12 mouse cellular contexts compared by ENCODE assay signal in genomic region chr2:160413055-160413454, GRCm38 (mm10). TPM values are rescaled to one million over a fixed set of nuclear protein-coding genes. Genes with fewer than 3 reads are reported as not detected.
DNase-seq lines count a peak whose midpoint lies in the region; ATAC-seq and TF ChIP-seq lines count a peak whose summit lies in the region.
"Had no signal": no experiment of that assay in that cellular context is flagged by ENCODE, and none has a peak within 500 bp of the region (broad histone marks: within the 10 kb centered on the region; RNA-seq: fewer than 3 reads in every experiment).

No protein-coding gene starts in this region.

- no peaks in the 10 kb centered on the region for H3K4me1 ChIP-seq in forebrain, embryonic 11.5 days (replicated peaks; ENCODE audit: control insufficient read depth, insufficient read depth, low read length)
- peaks cover 3% of the 10 kb centered on the region; the same call in 1 of the 2 replicates for H3K4me1 ChIP-seq in forebrain, embryonic 12.5 days
- no peaks in the 10 kb centered on the region for H3K4me1 ChIP-seq in lung, embryonic 14.5 days (ENCODE audit: insufficient read depth)
- H3K4me1 ChIP-seq in neural tube, embryonic 11.5 days (ENCODE audit: control insufficient read depth, insufficient read depth, low read length): no peaks in the 10 kb centered on the region
- H3K4me1 ChIP-seq: embryonic facial prominence, embryonic 12.5 days; limb, embryonic 13.5 days had no signal

- 56% methylated on average over 12 of the region's 12 CpGs for WGBS in forebrain, embryonic 11.5 days
- 58% methylated on average over 12 of the region's 12 CpGs for WGBS in forebrain, embryonic 12.5 days
- WGBS in lung, embryonic 14.5 days: 54% methylated on average over 12 of the region's 12 CpGs
- 50% methylated on average over 12 of the region's 12 CpGs for WGBS in neural tube, embryonic 11.5 days

- TF ChIP-seq CTCF in lung, embryonic 14.5 days (IDR thresholded peaks at IDR 0.05; ENCODE audit: low read depth): no peak

- H3K4me3 ChIP-seq in forebrain, embryonic 11.5 days (ENCODE audit: low read depth, low read length): no peak overlapping the region
- H3K4me3 ChIP-seq in forebrain, embryonic 12.5 days (replicated peaks): no peak overlapping the region
- no peak overlapping the region for H3K4me3 ChIP-seq in lung, embryonic 14.5 days (ENCODE audit: low read depth, low read length)
- H3K4me3 ChIP-seq in neural tube, embryonic 11.5 days (ENCODE audit: low read depth, low read length): no peak overlapping the region
- H3K4me3 ChIP-seq: embryonic facial prominence, embryonic 12.5 days; limb, embryonic 13.5 days had no signal

- H3K27me3 ChIP-seq in forebrain, embryonic 11.5 days (ENCODE audit: control insufficient read depth, insufficient read depth, low read length): no peaks in the 10 kb centered on the region
- H3K27me3 ChIP-seq in forebrain, embryonic 12.5 days: no peaks in the 10 kb centered on the region
- H3K27me3 ChIP-seq in lung, embryonic 14.5 days (ENCODE audit: insufficient read depth, low read length): no peaks in the 10 kb centered on the region
- no peaks in the 10 kb centered on the region for H3K27me3 ChIP-seq in neural tube, embryonic 11.5 days (ENCODE audit: control insufficient read depth, insufficient read depth, low read length)
- H3K27me3 ChIP-seq: embryonic facial prominence, embryonic 12.5 days had no signal

- peak; percentile 65; the same call in 1 of the 2 replicates for ATAC-seq in forebrain, embryonic 11.5 days (replicated peaks; ENCODE audit: low FRiP score)
- no peak for ATAC-seq in forebrain, embryonic 12.5 days (ENCODE audit: low FRiP score)
- ATAC-seq in lung, embryonic 14.5 days (ENCODE audit: insufficient read depth): no peak
- no peak for ATAC-seq in neural tube, embryonic 11.5 days (ENCODE audit: insufficient read depth, low FRiP score, low TSS enrichment)

- H3K36me3 ChIP-seq in forebrain, embryonic 11.5 days (ENCODE audit: control insufficient read depth, insufficient read depth, low read length): no peaks in the 10 kb centered on the region
- H3K36me3 ChIP-seq in forebrain, embryonic 12.5 days (replicated peaks): no peaks in the 10 kb centered on the region
- H3K36me3 ChIP-seq in lung, embryonic 14.5 days (ENCODE audit: insufficient read depth): no peaks in the 10 kb centered on the region
- H3K36me3 ChIP-seq in neural tube, embryonic 11.5 days (ENCODE audit: control insufficient read depth, insufficient read depth, low read length): no peaks in the 10 kb centered on the region
- H3K36me3 ChIP-seq: embryonic facial prominence, embryonic 12.5 days; limb, embryonic 13.5 days had no signal

- DNase-seq in forebrain, embryonic 11.5 days (ENCODE audit: low spot score): peak; percentile 65
- DNase-seq in lung, embryonic 14.5 days: peak; percentile 34
- no peak for DNase-seq in lung, postnatal 36 days
- DNase-seq in embryo, embryonic 11 days: peak; percentile 64
- peak; percentile 55 for DNase-seq in neural tube, embryonic 11.5 days (ENCODE audit: low spot score)
- DNase-seq in yolk sac, embryonic 10.5 days (ENCODE audit: low spot score): no peak
- no peak for DNase-seq in adipocyte (ENCODE audit: low spot score)
- DNase-seq: B cell, adult 2 months had no signal

- H3K9ac ChIP-seq in forebrain, embryonic 11.5 days (ENCODE audit: low read length): no peak overlapping the region
- no peak overlapping the region for H3K9ac ChIP-seq in forebrain, embryonic 12.5 days
- no peak overlapping the region for H3K9ac ChIP-seq in lung, embryonic 14.5 days
- H3K9ac ChIP-seq in neural tube, embryonic 11.5 days (ENCODE audit: low read length): no peak overlapping the region
- H3K9ac ChIP-seq: embryonic facial prominence, embryonic 12.5 days; limb, embryonic 13.5 days had no signal

- H3K27ac ChIP-seq in forebrain, embryonic 11.5 days (ENCODE audit: low read depth, low read length): no peak overlapping the region
- no peak overlapping the region for H3K27ac ChIP-seq in forebrain, embryonic 12.5 days
- no peak overlapping the region for H3K27ac ChIP-seq in lung, embryonic 14.5 days (ENCODE audit: low read depth)
- H3K27ac ChIP-seq in neural tube, embryonic 11.5 days (ENCODE audit: low read depth, low read length): no peak overlapping the region
- H3K27ac ChIP-seq: embryonic facial prominence, embryonic 12.5 days; limb, embryonic 13.5 days; macrophage had no signal

- peaks cover 3% of the 10 kb centered on the region; the same call in 1 of the 2 replicates for H3K9me3 ChIP-seq in forebrain, embryonic 11.5 days (ENCODE audit: control insufficient read depth, low read length)
- H3K9me3 ChIP-seq in forebrain, embryonic 12.5 days: no peaks in the 10 kb centered on the region
- H3K9me3 ChIP-seq in lung, embryonic 14.5 days (ENCODE audit: low read depth, low read length): peaks cover 4% of the 10 kb centered on the region; the same call in 1 of the 2 replicates
- no peaks in the 10 kb centered on the region for H3K9me3 ChIP-seq in neural tube, embryonic 11.5 days (ENCODE audit: control insufficient read depth, low read length)
- H3K9me3 ChIP-seq: embryonic facial prominence, embryonic 12.5 days; limb, embryonic 13.5 days had no signal

- no peak overlapping the region for H3K4me2 ChIP-seq in forebrain, embryonic 11.5 days (ENCODE audit: low read depth, low read length, severe bottlenecking)
- no peak overlapping the region for H3K4me2 ChIP-seq in forebrain, embryonic 12.5 days
- no peak overlapping the region for H3K4me2 ChIP-seq in lung, embryonic 14.5 days
- no peak overlapping the region for H3K4me2 ChIP-seq in neural tube, embryonic 11.5 days (ENCODE audit: low read depth)
- H3K4me2 ChIP-seq: embryonic facial prominence, embryonic 12.5 days; limb, embryonic 13.5 days had no signal

RNA-seq across cellular contexts. Expression of gene Mafb, which starts 46.2 kb away (rescaled TPM):
- 5.3 and 5.4 TPM in 2 replicates for polyA plus RNA-seq in forebrain, embryonic 11.5 days (2014; fragmentation: Nextera tagmentation; extraction: Ambion mirVana)
- 7.5 and 7.8 TPM in 2 replicates for polyA plus RNA-seq in forebrain, embryonic 12.5 days (2016; fragmentation: Nextera tagmentation; extraction: Ambion mirVana)
- polyA plus RNA-seq in lung, embryonic 14.5 days (2014; fragmentation: Nextera tagmentation; extraction: Ambion mirVana): 2.8 and 3.4 TPM in 2 replicates
- 11.6 and 13.3 TPM in 2 replicates for polyA plus RNA-seq in neural tube, embryonic 11.5 days (2014; fragmentation: Nextera tagmentation; extraction: Ambion mirVana)

Comparison
In these comparisons a context has a peak if more than half of its experiments do, and no peak if none do; other contexts are left out.
1. DNase-seq: peak in forebrain, embryonic 11.5 days (single experiment), lung, embryonic 14.5 days (single experiment), embryo, embryonic 11 days (single experiment) and neural tube, embryonic 11.5 days (single experiment); none in lung, postnatal 36 days (single experiment), yolk sac, embryonic 10.5 days (single experiment) and adipocyte (single experiment).